Mouse (Mus musculus) forebrain, embryonic 12.5 days (tissue): ENCODE results near the gene Cd300e. TPM values are rescaled to one million over a fixed set of nuclear protein-coding genes. Genes with fewer than 3 reads are reported as not detected.

Experiments
- ATAC-seq: fragments of 200-750 bp; cut with Nextera tagmentation; 2 replicates; pipeline ENCODE4 v1.8.0; 2017; ENCODE audit warnings: moderate TSS enrichment; ENCODE audit not compliant: low FRiP score
- H3K27ac ChIP-seq: fragments of 300-500 bp; sonication (generic); 2 replicates; pipeline ENCODE4 v1.5.1; 2016; ENCODE audit warnings: mild to moderate bottlenecking
- H3K27me3 ChIP-seq: fragments of 300-500 bp; sonication (generic); 2 replicates; pipeline ENCODE4 v1.6.1; 2016; ENCODE audit warnings: mild to moderate bottlenecking
- H3K36me3 ChIP-seq: fragments of 300-500 bp; sonication (generic); replicated peaks from 2 replicates; pipeline ENCODE4 v1.6.1; 2016; ENCODE audit warnings: mild to moderate bottlenecking
- H3K4me1 ChIP-seq: fragments of 300-500 bp; sonication (generic); 2 replicates; pipeline ENCODE4 v1.6.1; 2016
- H3K4me2 ChIP-seq: fragments of 300-500 bp; sonication (generic); 2 replicates; pipeline ENCODE4 v1.6.1; 2016; ENCODE audit warnings: mild to moderate bottlenecking, moderate library complexity
- H3K4me3 ChIP-seq: fragments of 300-500 bp; sonication (generic); replicated peaks from 2 replicates; pipeline ENCODE4 v1.5.1; 2016; ENCODE audit warnings: mild to moderate bottlenecking
- H3K9ac ChIP-seq: fragments of 300-500 bp; sonication (generic); 2 replicates; pipeline ENCODE4 v1.6.1; 2016; ENCODE audit warnings: mild to moderate bottlenecking
- H3K9me3 ChIP-seq: fragments of 300-500 bp; sonication (generic); 2 replicates; pipeline ENCODE4 v1.6.1; 2016
- WGBS: fragments of 180-500 bp; shearing (Covaris S2); methylation state at CpG from one replicate; pipeline ENCODE4 v1.1.7; 2016; 5-methylcytosine and 5-hydroxymethylcytosine counted together
- polyA plus RNA-seq: library from polyadenylated mRNA; unstranded; fragments of >200 nt; fragmentation: Nextera tagmentation; extraction: Ambion mirVana; gene quantifications from 2 replicates; pipeline ENCODE4 v1.2.1, GENCODE M21; 2016

Cd300e gene
- polyA plus RNA-seq: not detected in 2 replicates

DNA sequence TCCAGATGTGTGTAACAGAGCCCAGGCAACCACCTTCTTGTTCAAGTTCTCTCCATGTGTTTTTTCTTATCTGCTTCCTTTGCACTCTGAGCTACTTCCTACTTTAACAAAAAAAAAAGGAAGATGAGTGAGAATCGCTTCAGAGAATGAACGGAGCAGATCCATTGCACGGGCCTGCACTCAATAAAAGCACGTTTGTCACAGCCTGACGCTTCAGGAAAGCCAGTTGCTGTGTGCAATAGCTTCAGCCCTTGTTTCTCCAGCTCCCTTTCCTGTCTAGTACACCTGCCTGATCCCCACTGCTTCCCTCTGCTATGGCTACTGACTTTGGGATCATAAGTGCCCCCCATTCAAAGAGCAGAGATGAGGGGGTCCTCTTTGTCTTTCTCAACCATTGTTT is at the start of gene Cd300e:
TSS of gene Cd300e (minus strand) at position 101 of the 400 bp plus-strand sequence.
- no peak within 1 kb of the TSS for H3K4me3 ChIP-seq
- no peaks in the 10 kb centered on the region for H3K9me3 ChIP-seq
- H3K4me2 ChIP-seq: no peak within 1 kb of the TSS
- no peaks in the 10 kb centered on the region for H3K27me3 ChIP-seq
- no peaks in the 10 kb centered on the region for H3K36me3 ChIP-seq
- WGBS: 28% methylated on average over 5 of the region's 5 CpGs
- no peak for ATAC-seq
- no peak within 1 kb of the TSS for H3K27ac ChIP-seq
- no peak within 1 kb of the TSS for H3K9ac ChIP-seq
- H3K4me1 ChIP-seq: no peaks in the 10 kb centered on the region

DNA sequence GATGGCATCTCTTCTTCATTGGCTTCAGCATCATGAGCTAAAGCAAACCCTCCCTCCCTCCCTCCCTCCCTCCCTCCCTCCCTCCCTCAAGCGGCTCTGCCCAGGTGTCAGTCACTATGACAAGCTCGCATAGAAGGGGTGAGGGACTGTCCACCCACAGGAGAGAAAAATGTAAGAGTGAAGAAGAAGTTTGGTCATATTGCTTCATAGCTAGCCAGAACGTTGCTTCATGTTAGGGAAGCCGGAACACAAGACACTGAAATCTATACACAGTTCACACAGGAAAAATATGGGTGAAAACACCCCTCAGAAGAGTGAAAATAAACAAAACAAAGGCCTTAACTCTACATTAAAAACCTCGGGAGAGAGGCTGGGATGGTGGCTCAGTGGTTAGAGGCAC is 48.3 kb upstream of the Cd300e start:
- 0 out of 2 replicates have a peak, but pooled peaks cover 5% of the 10 kb centered on the region for H3K27me3 ChIP-seq
- H3K36me3 ChIP-seq: no peaks in the 10 kb centered on the region
- H3K9ac ChIP-seq: no peak overlapping the region
- no peaks in the 10 kb centered on the region for H3K9me3 ChIP-seq
- H3K4me3 ChIP-seq: no peak overlapping the region
- no peak overlapping the region for H3K4me2 ChIP-seq
- WGBS: 89% methylated on average over 4 of the region's 5 CpGs
- peaks cover 12% of the 10 kb centered on the region for H3K4me1 ChIP-seq
- no peak overlapping the region for H3K27ac ChIP-seq
- ATAC-seq: no peak

DNA sequence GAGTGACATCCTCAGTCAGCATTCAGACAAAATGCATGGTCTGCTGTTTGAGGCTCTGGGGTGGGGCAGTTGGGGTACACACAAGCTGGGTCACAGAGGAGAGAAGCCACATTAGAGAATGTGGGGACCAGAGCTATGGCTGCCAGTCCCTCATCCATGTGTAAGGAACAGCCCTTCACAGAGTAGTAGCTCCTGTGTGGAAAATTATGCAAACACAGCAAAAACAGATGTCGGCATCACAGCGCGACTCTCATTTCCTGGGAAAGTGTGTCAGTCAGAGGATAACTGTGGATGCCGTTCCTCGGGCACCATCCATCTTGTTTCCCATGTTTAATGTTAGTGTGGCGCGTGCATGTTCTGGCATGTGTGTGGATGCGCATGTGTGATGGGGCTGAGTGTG is 46.2 kb upstream of the Cd300e start:
- Histone ChIP-seq H3K4me1 (peaks cover 12% of the 10 kb centered on the region), H3K9ac (no peak overlapping the region), H3K4me3 (no peak overlapping the region), H3K4me2 (no peak overlapping the region), H3K9me3 (no peaks in the 10 kb centered on the region), H3K27ac (no peak overlapping the region), H3K27me3 (0 out of 2 replicates have a peak, but pooled peaks cover 5% of the 10 kb centered on the region), H3K36me3 (no peaks in the 10 kb centered on the region)
- no peak for ATAC-seq
- WGBS: 87% methylated on average over 8 of the region's 8 CpGs

DNA sequence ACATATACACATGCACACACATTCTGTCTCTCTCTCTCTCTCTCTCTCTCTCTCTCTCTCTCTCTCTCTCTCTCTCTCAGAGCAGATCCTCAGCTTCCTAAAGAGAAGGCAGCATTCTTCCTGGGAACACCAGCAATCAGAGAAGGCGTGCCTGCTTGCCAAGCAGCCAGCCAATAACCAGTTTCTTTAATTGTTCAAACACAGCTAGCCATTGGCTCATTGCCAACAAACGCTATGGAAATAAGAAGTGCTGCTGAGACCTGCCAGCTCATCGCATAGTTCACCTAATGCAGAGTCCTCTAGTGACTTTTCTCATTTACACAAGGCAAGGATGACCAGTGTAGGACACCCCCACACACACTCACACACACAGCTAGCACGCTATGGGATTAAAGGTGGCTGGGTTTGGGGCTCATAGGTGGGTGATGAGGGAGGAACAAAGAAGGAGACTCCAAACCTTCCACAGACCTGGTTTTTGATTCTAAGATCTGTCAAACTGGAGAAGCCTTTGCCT is 45.5 kb upstream of the Cd300e start:
- peak; percentile 20; the same call in 1 of the 2 replicates for ATAC-seq
- 24% methylated on average over 4 of the region's 4 CpGs for WGBS
- Histone ChIP-seq H3K27ac (no peak overlapping the region), H3K36me3 (no peaks in the 10 kb centered on the region), H3K9ac (no peak overlapping the region), H3K27me3 (0 out of 2 replicates have a peak, but pooled peaks cover 5% of the 10 kb centered on the region), H3K4me3 (no peak overlapping the region), H3K9me3 (no peaks in the 10 kb centered on the region), H3K4me2 (no peak overlapping the region), H3K4me1 (peaks cover 12% of the 10 kb centered on the region)

DNA sequence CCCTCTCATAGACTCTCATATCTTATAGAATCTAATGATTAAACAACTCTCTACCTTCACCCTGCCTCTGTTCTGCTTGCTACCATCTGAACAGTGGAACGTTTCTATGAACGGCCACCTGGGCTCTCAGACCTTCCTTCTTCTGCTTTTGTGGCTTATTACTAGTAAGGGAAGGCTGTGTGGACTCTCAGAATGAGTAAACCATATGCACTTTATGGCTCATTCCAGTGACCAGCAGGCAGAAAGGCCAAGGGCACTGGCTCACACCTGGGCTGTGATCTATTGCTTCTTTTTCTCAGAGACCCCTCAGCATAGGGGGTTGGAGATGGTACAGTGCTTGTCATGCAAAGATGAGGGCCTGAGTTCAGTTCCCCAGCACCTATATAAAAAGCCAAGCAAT is 44.7 kb upstream of the Cd300e start:
- Histone ChIP-seq H3K36me3 (no peaks in the 10 kb centered on the region), H3K4me1 (peaks cover 12% of the 10 kb centered on the region), H3K9ac (no peak overlapping the region), H3K4me2 (no peak overlapping the region), H3K9me3 (no peaks in the 10 kb centered on the region), H3K4me3 (no peak overlapping the region), H3K27ac (no peak overlapping the region), H3K27me3 (0 out of 2 replicates have a peak, but pooled peaks cover 5% of the 10 kb centered on the region)
- ATAC-seq: no peak
- WGBS: 82% methylated on average over 2 of the region's 2 CpGs

DNA sequence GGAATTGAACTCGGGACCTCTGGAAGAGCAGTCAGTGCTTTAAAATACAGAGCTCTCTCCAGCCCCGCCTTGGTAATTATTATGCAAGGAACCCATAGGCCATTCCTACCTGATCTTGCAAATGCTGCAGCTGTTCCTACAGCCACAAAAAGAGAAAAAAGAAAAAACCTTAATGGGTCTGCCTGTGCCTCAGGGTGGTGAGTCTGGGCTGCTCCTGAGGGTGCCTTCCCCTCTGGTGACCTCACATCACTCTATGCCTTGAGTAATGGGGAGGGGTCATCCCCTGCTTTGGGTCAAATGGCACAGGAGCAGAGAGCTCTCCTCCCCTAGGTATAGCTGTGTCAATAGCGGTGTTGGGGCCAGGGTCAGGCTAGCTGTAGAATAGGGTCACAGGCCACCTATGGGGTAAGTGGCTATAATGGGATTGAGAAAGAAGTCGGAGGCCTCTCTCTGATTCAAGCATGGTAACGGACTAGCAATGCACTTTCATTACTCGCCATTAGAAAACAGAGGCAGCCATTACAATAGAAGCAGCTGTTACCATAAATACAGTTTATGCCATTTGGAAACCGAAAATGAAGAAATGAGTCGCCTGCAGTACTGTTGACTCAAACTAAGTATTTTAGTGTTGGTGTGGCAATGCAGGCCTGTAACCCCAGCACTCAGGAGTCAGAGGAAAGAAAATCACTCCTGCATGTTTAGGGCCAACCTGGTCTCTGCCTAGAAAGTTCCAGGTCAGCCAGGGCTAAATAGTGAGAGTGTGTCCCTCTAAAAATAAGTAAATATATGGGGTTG is 43.0 kb upstream of the Cd300e start:
- Histone ChIP-seq H3K4me3 (no peak overlapping the region), H3K9me3 (no peaks in the 10 kb centered on the region), H3K4me2 (no peak overlapping the region), H3K9ac (no peak overlapping the region), H3K27me3 (0 out of 2 replicates have a peak, but pooled peaks cover 5% of the 10 kb centered on the region), H3K4me1 (peaks cover 12% of the 10 kb centered on the region), H3K27ac (no peak overlapping the region), H3K36me3 (no peaks in the 10 kb centered on the region)
- ATAC-seq: no peak
- WGBS: 64% methylated on average over 8 of the region's 8 CpGs

DNA sequence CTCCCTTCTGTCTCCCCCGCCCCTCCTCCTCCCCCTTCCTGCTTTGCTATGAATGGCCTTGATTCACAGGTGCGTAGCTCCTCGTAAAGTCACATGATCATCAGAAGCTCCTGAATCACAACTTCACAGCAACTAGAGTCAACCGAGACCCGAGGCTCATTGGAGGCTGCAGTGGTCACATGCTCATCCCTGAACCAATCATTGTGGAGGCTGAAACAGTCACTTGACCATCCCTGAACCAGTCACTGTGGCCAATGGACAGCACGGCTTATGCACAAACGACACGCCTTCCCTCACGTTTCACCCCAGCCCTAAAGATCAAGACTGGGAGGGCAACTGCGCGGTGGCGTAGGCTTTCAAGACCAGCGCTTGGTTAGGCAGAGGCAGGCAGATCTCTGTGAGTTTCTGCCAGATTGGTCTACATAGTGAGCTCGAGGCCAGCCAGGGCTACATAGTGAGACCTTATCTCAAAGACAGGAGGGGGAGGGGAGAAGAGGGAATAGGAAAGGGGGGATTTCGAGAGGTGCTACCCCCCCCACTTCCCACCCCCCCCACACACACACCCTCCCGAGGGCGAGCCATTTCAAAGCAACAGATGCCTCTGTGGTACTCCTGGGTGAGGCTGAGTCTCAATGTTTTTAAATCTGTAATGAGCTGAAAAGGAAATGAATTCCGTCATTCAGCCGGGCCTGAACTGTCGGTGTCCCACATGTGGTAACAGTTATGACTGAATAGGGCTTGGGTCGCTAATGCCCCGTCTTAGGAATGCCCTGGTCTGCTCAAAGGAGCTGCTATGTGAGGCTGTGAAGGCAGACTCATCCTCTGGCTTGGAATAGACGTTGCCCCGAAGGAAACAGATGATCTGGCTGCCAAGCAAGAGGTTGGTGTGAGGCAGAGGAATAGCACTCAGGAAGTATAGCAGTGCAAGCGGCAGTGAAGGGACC is 41.8 kb upstream of the Cd300e start:
- H3K9me3 ChIP-seq: no peaks in the 10 kb centered on the region
- 0 out of 2 replicates have a peak, but pooled peaks cover 5% of the 10 kb centered on the region for H3K27me3 ChIP-seq
- peaks cover 12% of the 10 kb centered on the region for H3K4me1 ChIP-seq
- no peak overlapping the region for H3K4me3 ChIP-seq
- no peak overlapping the region for H3K27ac ChIP-seq
- H3K9ac ChIP-seq: no peak overlapping the region
- H3K36me3 ChIP-seq: no peaks in the 10 kb centered on the region
- no peak overlapping the region for H3K4me2 ChIP-seq
- ATAC-seq: no peak
- 86% methylated on average over 25 of the region's 25 CpGs for WGBS

DNA sequence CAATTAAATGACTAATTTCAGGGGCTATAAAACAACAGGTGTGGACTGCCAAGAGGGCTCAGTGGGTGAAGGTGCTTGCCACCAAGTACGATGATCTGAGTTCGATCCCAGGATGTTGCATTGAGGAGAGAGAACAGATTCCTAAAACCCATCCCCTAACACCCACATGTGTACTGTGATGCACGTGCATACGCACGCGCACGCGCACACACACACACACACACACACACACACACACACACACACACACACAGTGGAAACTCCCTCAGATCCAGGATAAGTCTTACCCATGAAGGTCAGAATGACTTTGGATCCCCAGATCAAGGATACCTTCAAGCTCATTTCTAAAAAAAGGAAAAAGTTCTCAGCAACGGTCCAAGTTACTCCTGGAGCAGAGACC is 40.1 kb upstream of the Cd300e start:
- ATAC-seq: no peak
- Histone ChIP-seq H3K9ac (no peak overlapping the region), H3K27ac (no peak overlapping the region), H3K27me3 (no peaks in the 10 kb centered on the region), H3K4me3 (no peak overlapping the region), H3K36me3 (no peaks in the 10 kb centered on the region), H3K4me1 (peaks cover 3% of the 10 kb centered on the region), H3K4me2 (no peak overlapping the region), H3K9me3 (no peaks in the 10 kb centered on the region)
- WGBS: 92% methylated on average over 9 of the region's 9 CpGs

DNA sequence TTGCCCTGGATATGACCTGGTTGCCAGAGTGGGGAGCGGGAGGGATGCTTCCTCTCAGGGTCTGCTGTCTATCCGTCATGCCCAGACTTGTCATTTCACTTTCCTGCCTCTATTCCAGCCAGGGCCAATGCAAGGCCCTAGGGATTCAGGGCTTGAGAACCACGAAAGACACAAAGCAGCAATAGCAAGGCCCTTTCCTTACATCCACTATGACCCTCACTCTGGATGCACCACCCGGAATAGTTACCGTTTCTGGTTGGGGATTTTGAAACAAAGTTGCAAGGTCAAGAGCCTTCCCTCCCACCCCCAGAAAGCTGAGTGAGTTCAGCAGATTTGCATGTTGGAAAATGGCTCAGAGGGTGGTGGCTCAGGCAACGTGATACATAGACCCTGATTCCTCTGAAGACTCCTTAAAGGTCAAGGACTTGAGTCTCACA is 39.7 kb upstream of the Cd300e start:
- no peak overlapping the region for H3K4me2 ChIP-seq
- H3K27me3 ChIP-seq: no peaks in the 10 kb centered on the region
- H3K9me3 ChIP-seq: no peaks in the 10 kb centered on the region
- H3K9ac ChIP-seq: no peak overlapping the region
- no peaks in the 10 kb centered on the region for H3K4me1 ChIP-seq
- H3K4me3 ChIP-seq: no peak overlapping the region
- 70% methylated on average over 6 of the region's 6 CpGs for WGBS
- no peak for ATAC-seq
- no peaks in the 10 kb centered on the region for H3K36me3 ChIP-seq
- H3K27ac ChIP-seq: no peak overlapping the region

DNA sequence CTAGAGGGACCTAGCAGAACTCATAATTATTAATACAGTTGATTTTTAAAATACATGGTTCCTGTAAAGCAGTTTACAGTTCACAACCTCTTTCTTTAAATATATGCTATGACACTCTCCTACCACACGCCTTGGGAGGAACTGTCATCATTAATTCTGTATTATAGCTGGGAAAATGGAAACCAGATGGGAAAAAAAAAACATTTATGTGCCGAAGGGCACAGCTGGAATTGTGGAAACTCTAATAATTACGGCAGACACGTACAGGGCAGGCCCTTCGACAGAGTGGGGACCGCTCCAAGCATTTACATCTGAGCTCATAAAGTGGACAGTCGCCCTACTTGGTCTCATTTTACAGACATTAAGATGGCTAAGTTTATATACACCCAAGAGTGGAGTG is 38.8 kb upstream of the Cd300e start:
- no peak overlapping the region for H3K27ac ChIP-seq
- H3K4me3 ChIP-seq: no peak overlapping the region
- no peaks in the 10 kb centered on the region for H3K27me3 ChIP-seq
- 83% methylated on average over 7 of the region's 7 CpGs for WGBS
- no peak for ATAC-seq
- H3K9me3 ChIP-seq: no peaks in the 10 kb centered on the region
- H3K9ac ChIP-seq: no peak overlapping the region
- H3K4me2 ChIP-seq: no peak overlapping the region
- no peaks in the 10 kb centered on the region for H3K36me3 ChIP-seq
- H3K4me1 ChIP-seq: no peaks in the 10 kb centered on the region

DNA sequence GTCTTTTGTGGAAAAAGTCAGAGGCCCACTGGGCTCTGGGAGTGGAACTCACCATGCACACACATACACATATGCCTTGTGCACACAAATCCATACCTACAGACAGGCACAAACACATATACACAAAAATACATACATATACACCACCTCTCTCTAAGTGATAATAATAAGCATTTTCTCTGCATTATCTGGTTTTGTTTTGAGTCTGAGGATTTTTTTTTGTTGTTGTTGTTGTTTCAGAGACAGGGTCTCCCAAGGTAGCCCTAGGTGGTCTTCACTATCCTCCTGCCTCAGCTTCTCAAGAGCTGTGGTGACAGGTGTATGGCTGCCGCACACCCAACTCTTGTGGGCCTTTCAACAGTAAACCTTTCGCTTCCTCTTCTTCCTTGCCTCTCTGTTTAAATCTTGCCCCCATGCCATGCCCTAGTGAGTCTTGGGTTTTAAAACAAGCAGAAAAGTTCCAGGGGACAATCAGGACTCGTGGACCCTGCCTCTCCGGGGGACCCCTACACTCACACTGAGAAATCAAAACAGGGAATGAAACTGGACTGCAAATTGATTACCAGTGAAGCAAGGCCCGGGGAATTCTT is 38.1 kb upstream of the Cd300e start:
- WGBS: 84% methylated on average over 5 of the region's 5 CpGs
- Histone ChIP-seq H3K4me2 (no peak overlapping the region), H3K4me3 (no peak overlapping the region), H3K36me3 (no peaks in the 10 kb centered on the region), H3K27ac (no peak overlapping the region), H3K9me3 (no peaks in the 10 kb centered on the region), H3K9ac (no peak overlapping the region), H3K4me1 (no peaks in the 10 kb centered on the region), H3K27me3 (no peaks in the 10 kb centered on the region)
- no peak for ATAC-seq
